Mouse (Mus musculus) frontal cortex, postnatal 10 days (tissue): ENCODE data around the gene Fzd5.
A peak's percentile ranks its signal among the peaks of the same experiment; 100 is the strongest.

Experiments
- DNase-seq, 2 experiments: peaks; one replicate each; pipeline ENCODE4 v3.0.0; 2022; ENCODE audit warnings: low spot score in 2 of 2, mixed read lengths in 1 of 2

The Fzd5 gene

GRCm38 (mm10) chr1:64733453-64734245, 3.9 kb downstream of the Fzd5 start:
- no peak for DNase-seq

DNA sequence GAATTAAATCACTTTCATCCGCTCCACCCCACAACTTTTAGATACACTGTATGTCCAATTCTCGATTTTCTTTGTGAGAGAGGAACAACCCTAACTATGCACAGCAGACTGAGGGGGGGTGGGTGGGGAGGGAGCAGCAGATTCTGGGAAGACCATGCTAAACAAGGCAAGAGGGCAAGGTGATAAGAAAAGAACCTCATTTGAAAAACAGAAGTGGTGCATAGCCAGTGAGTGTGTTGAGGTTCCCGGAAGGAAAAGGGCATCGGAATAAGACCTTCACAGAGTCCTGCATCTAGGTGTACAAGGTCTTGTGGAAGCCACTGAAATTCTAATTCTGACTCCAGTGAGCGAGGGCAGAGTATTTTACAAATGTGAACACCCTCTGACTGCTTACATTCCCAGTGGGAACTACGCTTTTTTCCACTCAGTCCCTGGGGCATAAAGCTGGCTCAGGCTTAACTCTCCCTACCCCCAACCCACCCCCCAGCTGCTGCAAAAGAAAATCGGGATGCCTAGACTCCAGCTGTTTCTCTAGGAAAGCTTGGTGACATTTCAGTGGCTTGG, 4.8 kb downstream of the Fzd5 start:
- DNase-seq = no peak

- DNase-seq = no peak
These were observed 5.4 kb downstream of the Fzd5 start for GRCm38 (mm10) chr1:64732161-64732560.

DNA sequence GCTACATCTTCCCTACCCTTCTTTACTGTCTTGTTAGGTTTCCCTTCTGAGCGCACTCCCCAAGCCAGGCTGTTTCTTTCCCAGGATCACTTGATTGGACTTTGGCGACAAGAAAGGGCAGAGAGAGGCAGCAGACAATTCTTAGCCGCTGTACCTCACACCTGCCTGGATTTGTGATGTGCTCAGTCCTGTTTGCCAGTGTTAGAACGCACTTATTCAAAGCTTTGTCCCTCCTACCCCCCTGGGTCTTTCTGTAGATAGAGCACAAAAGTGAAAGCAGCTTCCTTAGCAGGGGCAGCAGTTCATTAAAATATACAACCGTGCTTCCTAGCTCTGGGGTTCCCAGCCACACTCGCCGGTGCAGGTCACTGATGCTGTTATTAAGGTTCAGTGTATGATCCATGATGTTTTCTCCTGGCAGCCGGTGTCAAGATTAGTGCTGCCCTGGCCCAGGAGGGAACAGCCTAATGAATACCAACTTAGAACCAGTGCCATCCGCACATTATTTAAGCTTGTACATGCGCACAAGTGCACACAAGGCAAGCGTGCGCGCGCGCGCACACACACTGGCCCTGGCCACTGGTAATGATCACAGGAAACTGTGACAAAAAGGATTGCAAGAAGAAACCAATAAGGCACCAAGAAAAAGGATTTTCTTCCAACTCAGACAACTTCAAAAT, 6.1 kb downstream of the Fzd5 start:
- DNase-seq = no peak

DNA sequence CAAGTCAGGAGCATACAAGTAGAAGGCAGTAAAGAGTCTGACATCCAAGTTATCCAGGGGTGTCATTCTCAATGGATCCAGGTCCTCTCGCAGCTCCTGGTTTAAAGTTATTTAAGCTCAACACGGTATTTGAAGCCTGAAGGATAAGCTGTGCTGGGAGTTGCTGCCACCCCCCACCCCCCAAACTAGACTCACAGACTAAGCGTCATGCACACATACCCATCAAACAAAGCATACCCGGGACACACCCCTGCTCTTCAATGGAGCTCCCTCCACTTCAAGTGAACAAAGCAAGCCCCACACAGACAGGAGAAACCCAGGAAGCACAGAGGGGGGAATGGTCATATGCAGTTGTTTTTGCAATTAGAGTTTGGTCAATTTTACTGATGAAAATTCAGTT, 7.5 kb downstream of the Fzd5 start:
- no peak for DNase-seq

DNA sequence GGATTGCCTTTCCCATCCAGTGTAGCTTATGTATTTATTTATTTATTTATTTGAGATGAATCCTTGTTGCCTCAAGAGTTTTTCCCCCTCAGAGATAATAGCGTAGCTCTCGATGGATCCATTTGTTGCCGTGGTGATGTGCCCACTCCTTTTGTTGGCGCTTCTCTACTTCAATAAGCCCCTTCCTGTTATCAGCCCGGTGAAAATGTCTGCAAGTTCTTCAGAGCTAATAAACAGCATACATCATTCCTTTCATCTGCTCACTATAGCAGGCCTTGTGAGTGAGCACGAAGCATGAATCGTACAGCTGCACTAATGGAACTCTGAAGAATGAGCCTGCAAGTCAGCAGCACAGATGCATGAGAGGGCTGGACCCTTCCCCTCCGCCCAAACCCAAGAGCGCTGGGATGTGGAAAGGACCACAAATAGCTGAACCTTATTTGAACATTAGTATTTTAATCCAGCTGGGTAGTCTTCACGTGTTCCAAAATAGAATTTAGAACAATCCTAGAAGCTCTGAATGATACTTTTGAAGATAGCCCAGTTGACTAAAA, 16.4 kb downstream of the Fzd5 start:
- DNase-seq = no peak

DNA sequence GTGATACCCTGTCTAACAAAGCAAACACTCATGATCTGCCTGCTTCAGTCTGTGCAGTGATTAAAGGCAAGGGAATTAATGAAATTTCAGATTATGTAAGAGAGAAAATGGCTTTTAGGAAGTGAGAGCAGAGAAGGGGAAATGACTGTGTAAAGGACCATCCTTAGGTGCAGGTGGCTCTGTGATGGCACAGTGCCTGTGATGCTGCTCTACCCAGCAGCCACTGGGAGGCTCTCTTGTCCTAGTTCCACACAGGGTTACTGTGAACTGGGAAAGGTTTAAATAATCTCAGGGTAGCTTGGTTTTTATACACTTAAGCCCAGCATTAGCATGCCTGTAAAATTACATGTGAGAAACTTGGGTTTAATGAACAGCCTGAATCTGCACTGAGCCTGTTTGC, 20.0 kb downstream of the Fzd5 start:
- DNase-seq = peak in 1 of 2 experiments; percentile 32

DNA sequence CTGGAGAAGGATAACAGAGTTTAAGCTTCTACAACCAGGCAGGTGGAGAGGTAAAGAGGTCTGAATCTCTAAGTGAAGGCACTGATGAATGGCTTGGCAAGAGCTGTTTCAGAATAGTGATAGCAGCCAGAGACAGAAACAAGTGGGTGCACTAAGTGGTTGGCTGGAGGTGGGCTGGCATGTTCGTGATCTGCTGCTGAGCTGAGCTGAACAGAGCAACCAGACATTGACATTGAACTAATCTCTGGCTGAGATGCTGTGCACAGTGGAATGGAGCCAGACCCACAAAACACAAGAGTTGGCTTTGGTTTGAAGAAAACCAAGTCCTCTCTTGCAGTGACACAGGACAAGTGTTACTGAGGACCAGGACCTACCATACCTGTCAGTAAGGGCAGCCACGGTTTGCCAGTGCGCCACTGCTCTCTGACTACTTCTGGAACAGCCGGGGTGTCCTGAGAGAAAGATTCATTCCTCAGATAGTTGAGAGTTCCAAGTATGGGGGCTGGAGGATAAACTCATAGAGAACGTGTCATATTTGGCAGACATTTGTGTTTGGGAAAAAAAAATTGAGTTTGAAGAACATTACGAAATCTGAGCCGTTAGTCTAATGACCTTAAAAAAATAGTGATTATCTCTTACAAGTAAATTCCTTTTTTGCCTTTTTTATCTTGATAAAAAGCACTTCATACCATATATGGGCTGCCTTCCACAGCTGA, 20.8 kb downstream of the Fzd5 start:
- no peak for DNase-seq

DNA sequence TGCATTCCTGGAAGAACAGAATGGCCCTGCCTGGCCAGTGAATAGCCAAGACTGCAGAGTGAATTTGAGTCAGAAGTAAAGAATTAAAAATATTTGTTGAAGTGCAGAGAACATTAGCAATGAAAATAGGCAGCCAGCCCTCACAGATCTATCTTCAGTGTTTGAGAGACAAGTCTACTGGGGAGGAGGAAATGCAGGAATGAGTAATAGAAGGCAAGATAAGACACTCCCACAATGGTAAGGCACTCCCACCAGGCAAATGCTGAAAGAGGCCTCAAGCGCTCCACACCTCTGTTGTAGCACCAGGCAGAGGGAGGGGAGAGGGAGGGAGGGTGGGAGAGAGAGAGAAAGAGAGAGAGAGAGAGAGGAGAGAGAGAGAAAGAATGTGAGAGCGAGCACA, 22.1 kb downstream of the Fzd5 start:
- DNase-seq = no peak

DNA sequence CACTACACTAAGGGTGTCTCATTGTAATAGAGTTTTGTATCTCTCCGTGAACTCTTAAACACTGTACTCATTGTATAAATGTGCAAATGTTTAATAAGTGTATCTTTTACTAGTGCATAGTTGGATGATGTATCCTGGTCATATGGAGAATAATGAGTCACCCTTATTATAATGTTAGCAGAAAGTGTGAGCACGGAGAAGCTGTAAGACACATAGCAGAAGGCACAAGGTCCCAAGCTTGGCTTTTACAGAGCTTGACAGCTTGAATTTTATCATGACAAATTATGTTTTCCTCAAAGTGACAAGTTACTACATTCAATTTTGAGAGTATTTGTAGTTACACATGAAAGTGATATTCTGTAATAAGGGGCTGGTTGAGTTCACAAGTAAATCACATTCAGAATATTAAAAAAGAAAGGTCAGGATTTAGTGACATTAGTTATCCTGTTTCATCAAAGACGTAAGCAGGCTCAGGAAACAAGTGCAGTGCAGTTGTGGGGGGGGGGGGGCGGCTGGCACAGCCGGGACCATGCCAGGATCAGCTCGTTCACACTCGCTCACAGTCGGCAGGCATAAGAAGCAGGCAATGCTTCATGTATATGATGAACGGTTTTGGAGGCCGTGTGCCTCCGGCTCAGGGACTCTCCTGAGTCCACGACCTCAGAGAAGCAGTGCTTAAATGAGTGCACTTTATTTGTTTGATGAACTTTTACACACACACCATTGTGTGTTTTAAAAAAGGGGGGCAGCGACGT, 25.4 kb downstream of the Fzd5 start:
- DNase-seq = no peak

- DNase-seq = no peak
These were observed 27.7 kb downstream of the Fzd5 start for GRCm38 (mm10) chr1:64709891-64710290.

- DNase-seq = no peak
These were observed 30.9 kb downstream of the Fzd5 start for GRCm38 (mm10) chr1:64706610-64707009.

DNA sequence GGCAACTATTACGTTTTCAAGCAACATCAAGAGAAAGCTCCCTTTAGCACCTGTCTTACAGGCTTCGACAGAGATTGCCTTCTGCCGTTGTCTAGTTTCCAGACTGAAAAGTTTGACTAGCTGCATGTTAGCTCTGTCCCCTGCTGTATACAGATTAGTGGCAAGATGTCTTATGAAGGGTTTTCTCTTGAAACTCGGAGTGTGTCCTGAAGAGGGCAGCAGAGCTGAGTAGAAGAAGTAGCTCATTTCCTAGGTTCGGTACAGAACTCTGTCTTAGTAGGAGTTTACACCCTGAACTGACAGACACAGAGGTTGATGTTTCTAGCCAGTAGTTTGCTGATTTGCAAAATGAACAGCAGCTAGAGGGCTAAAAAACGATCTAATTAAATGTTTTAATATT, 32.3 kb downstream of the Fzd5 start:
- DNase-seq = peak in 1 of 2 experiments; percentile 41

GRCm38 (mm10) chr1:64701780-64702179, 35.8 kb downstream of the Fzd5 start:
- no peak for DNase-seq

DNA sequence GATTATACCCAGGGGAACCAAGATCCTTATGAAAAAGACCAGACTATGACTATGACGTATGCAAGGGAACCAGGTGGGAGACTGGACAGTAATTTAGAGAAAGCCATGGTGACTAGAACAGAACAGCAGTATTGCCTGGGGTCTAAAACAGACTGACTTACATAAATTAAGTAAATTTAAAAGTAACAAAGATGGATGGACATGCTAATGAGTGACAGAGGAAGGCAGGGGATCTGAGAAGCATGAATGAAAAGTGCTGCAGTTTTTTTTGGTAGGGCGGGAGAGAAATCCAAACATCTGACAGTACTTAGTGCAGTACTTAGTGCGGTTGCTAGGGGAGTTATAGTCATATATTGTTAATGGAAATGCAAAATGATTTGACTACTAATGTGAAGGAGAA, 42.4 kb downstream of the Fzd5 start:
- DNase-seq = no peak

- no peak for DNase-seq
These were observed 46.0 kb downstream of the Fzd5 start for GRCm38 (mm10) chr1:64691581-64691980.

DNA sequence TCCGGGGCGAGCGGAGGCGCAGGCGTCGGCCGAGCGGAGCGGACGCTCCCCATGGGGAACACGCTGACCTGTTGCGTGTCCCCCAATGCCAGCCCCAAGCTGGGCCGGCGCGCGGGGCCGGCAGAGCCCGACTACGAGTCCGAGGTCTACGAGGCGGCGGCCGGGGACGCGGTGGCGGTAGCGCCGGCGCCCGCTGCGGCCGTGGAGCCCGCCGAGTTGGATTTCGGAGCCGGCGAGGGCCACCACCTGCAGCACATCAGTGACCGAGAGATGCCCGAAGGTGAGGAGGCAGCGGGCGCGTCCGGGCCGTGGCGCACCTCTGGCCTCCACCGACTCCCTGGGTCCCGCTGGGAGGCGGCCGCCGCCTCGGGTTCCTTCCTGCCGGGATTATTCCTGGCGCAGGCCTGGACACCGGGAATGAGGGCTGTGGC, 46.4 kb downstream of the Fzd5 start:
- DNase-seq = peak; percentile 21 to 39

DNA sequence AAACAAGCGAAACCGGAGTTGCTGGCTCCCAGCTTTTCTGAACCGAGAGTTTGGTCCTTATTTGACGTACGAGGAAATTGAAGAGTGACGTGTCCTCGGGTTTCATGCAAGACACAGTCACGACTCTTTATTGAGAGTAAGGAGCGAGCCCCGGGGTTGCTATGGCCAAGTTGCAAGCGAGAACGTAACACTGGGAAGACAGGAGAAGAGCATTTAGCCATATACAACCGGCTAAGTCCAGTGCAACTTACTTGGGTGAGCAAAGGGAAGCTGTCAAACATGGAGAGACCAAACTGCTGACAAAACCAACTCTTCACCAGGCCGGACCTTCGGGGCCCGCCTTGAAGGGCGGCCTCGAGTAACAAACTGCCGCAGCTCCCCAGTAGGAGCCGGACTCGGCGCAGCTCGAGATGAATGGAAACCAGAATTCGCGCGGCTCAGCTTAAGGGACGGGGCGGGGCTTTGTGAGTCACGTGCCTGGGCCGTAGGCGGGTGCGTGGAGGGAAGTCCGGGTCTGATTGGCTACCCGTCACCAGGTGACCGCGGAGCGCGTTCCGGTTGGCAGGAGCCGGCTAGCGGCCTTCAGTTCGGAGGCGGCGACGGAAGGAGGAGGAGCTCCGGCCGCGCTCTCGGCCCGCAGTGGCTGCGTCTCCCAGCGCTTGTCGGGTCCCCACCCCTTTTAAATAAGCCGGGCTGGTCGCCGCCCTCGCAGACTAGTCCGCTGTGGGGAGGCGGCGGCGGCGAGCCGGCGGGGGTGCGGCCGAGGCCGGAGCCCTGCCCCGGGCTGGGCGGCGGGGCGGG, 47.1 kb downstream of the Fzd5 start, which contains the start of gene Ccnyl1:
Gene Ccnyl1, plus strand, starts transcription at position 243 of the 801 bp plus-strand sequence.
- peak; percentile 97 to 99 for DNase-seq

DNA sequence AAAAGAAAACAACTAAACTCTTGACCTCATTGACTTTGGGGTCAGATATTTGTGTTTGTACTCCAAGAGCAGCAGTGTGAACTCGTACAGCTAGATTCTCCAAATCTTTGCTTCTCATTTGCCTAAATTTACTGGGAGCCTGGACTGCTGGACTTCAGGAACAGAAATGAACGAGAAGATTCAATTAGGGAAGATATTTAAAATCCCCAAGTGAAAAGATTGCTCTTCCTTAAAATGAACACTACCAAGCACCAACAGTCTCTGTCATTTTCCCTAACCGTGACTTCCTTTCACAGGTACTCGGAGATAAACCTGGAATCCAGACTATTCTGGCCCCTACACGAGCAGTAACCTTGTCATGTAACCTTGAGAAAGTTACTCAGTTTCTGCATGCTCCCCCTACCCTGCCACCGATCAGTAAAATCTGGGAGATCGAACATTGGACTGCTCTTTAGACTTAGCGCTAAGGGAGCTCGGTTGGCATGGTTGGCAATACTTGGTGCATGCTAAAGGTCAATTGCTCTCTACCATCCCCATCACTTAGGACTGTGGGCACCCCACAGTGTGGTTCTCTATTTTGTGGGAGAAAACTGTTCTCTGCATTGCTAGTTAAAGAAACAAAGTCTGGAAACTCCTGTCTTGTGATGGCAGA, 47.9 kb downstream of the Fzd5 start:
- no peak for DNase-seq

- no peak for DNase-seq
These were observed 49.5 kb downstream of the Fzd5 start for GRCm38 (mm10) chr1:64688046-64688445.
